Mouse (Mus musculus) retina, postnatal 1 day (tissue): ENCODE data around the gene AU021092.
A peak's percentile ranks its signal among the peaks of the same experiment; 100 is the strongest.
"Not testable (repeated sequence)": the region's sequence is repeated elsewhere in the genome, so short reads cannot be mapped to it uniquely, and the experiment has no call there.

ENCODE experiments used
- DNase-seq: peaks from one replicate; pipeline ENCODE4 v3.0.0-alpha.2; 2012

AU021092 gene

DNA sequence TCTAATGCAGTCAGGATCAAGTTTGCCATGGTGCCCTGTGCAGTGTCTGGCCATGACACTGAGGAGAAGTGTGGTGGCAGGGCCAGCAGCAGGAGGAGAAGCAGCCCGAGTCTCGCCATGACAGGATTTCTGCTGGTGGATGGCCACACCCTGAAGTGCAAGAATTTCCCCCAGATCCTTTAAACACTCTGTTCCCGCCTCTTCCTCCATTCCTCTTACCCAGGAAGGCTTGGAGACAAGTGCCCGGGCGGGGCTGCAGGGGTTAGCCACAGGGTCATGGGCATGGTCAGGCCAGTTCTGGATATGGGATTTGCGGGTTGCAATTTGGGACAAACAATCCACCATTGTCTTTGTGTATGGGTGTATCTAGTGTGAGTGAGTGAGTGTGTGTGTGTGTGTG is at the start of gene AU021092:
Gene AU021092, minus strand, starts transcription at position 160 of the 400 bp plus-strand sequence.
- no peak for DNase-seq

- no peak for DNase-seq
Observed at GRCm38 (mm10) chr16:5271411-5272035, 49.4 kb upstream of the AU021092 start.

- no peak for DNase-seq
Observed at GRCm38 (mm10) chr16:5263926-5264325, 41.8 kb upstream of the AU021092 start.

DNA sequence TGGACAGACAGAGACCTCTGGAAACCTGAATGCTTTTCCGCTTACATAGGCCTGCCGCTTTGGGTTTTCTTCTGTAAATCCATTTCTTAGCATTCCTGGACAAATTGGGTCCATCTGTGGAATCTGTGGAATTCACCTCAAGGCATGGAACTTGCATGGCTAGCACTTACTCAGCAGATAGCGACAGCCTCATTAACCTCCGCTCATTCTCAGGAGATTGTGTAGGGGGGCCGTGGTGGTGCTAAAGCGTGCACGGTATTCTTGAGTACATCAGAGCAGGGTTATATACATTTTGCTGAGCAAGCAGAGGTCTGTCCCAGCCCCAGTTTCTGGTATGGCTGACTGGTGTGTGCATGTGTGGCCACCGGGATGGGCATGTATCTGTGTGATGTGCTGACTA is 41.1 kb upstream of the AU021092 start:
- DNase-seq, result no peak

- peak; percentile 99 for DNase-seq
Observed at GRCm38 (mm10) chr16:5255779-5256496, 33.8 kb upstream of the AU021092 start, which contains the start of gene Eef2kmt. Gene Eef2kmt (minus strand): TSS chr16:5255983.

DNA sequence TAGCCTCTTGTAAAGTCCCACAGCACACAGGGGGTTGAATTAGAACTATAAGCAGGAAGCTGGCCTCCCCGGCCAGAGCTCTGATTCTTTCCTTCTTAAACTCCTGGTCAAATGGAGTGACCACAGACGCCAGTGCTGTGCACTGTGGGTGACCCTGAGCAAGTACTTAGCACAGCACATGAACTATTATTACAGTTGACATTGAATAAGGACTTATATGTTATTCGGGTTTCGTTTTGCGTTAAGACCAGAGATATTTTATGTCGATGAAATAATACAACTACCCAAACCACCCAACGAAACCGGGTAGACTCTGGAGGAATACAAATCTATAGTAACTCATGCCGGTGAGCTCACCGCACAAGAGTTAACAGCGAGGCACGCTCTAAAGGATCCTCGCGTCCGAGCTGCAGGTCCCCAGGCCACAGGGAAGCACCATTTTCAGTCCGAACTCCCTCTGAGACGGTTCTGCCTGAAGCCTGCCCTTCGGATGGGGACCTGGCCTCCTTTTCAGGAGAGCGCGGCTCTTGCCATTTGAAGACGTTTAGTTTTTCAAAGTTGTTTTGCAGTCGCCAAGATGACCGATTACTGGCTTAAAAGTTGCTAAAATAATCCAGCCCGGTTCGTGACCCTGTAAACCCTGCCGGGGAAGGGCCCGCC is 33.1 kb upstream of the AU021092 start:
- DNase-seq, result peak; percentile 9

GRCm38 (mm10) chr16:5254346-5255025 is 32.4 kb upstream of the AU021092 start:
- peak; percentile 89 for DNase-seq

- DNase-seq, result no peak
Observed at GRCm38 (mm10) chr16:5252260-5252659, 30.2 kb upstream of the AU021092 start.

DNA sequence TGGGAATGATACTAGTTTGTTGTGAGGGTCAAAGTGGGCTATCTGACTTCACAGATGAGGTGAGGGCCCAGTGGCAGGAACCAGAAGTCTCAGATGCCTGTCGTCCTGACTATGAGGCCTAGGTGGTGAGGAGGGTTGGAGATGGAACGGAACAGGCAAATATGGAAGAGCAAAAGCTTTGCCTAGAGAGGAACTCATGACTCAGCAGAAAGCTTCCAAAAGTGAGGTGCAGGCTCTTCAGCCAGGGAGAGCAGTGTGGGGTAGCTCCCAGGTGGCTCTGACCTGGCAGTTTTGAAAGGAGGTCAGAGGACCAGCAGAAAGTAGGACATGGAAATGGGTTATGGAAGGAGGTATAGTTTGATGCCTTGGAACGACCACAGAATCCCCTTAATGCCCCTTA is 28.8 kb upstream of the AU021092 start:
- no peak for DNase-seq

DNA sequence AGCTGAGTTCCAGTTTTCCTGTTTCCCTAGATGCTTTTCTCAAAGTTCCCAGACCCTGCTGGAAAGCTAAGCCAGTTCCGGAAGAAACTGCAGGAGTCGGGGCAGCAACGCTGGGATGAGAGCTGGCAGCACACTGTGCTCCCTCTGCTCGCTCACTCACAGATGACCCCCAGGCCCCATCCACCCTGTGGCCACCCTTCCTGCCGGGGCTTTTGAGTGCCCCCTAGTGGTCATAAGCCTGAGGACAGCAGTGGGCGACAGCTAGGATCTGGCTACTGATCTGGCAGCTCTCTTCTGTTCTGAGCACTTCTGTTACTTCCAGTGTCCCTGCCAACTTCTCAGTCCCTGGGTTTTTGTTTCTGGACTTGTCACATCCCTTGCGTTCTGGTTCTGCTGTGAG is 22.3 kb upstream of the AU021092 start:
- DNase-seq, result peak; percentile 61

DNA sequence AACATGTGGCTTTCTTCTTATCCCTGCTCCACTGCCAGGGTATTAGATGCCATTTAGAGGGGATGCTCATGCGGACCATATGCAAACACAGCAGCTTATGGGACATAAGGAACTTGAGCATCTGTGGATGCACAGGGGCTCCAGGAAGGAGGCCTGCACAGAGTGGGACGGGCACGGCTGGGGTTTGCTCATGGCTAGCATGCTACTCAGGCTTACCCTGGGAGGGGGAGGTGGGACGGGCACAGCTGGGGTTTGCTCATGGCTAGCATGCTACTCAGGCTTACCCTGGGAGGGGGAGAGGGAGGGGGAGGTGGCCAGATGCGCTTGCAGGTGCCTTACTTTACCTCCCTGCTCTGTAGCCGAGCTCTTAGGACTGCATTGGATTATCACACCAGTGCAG is 20.8 kb upstream of the AU021092 start:
- DNase-seq, result no peak

DNA sequence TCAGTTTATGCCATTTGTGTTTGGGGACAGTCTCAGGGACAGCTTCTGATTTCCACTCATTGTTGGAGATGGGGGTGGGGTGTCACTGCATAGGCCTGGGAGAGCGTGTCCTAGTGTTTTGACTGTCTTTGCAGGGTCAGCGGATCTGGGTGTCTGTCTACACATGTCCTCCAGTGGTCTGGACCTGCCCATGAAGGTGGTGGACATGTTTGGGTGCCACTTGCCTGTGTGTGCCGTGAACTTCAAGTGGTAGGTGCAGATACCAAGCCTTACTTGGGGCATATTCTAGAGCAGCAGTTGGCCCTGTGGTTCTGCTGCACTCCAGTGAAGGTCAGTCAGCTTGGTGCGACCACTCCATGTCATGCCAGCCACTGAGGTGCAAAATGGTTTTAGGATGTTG is 20.3 kb upstream of the AU021092 start:
- no peak for DNase-seq

DNA sequence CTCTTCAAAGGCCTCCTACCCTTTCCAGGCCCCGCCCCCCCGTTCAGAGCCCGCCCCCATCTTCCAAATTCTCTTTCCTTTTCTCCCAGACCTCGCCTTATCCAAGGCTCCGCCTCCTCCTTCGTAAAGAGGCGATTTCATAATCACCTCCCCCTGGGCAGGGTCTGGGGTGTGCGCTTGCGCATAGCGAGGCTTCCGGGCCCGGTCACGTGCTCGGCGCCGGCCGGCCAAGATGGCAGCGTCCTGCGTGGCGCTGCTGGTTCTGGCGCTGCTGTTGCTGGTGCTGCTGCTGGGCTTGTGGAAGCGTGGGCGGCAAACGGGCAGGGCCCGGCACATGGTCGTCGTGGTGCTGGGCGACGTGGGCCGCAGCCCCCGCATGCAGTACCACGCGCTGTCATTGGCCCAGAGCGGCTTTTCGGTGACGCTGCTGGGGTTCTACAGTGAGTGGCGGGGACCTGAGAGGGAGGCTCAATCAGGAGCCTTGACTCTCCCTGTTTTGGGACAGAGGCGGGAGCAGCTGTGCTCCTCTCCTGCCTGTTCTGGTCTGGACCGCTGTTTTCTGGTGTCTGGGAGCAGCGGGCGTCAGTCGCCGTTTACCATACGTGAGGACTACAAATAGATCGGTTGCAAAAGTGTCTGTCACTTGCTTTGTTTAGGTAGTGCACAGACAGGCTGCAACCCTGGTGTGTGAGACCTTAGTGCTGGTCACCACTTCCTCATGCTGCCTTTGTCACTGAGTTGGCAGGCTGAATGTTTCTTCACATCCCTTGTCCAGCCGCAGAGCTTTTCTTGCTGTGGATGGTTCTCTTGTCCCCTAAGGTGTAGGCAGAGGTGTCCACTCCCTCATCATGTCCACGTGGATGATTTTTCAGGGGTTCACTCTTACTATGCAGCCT is 11.6 kb upstream of the AU021092 start, which contains the start of gene Alg1:
Gene Alg1, plus strand, starts transcription at position 204 of the 896 bp plus-strand sequence.
- DNase-seq, result peak; percentile 96

DNA sequence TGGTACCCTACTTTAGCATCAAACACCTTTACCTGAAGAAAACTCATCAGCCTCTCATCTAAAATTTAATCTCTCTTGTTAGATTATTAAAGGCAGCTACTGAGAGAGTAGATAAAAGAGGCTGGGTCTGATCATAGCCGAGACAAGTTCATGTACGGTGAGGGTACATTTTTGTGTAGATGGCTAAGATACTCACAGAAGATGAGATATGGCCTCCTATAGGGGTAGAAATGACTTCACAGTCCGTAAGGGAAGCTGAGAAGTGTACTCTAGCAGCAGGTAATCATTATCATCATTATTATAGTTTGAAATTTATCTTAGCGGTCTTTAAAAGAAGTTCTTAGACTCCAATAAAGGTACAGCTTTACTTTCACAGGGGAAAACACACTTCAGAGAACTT is 10.9 kb upstream of the AU021092 start:
- no peak for DNase-seq

- DNase-seq, result not testable (repeated sequence)
Observed at GRCm38 (mm10) chr16:5228103-5228502, 6.0 kb upstream of the AU021092 start.

GRCm38 (mm10) chr16:5227501-5227900 is 5.4 kb upstream of the AU021092 start:
- not testable (repeated sequence) for DNase-seq

- not testable (repeated sequence) for DNase-seq
Observed at GRCm38 (mm10) chr16:5226534-5226933, 4.4 kb upstream of the AU021092 start.

DNA sequence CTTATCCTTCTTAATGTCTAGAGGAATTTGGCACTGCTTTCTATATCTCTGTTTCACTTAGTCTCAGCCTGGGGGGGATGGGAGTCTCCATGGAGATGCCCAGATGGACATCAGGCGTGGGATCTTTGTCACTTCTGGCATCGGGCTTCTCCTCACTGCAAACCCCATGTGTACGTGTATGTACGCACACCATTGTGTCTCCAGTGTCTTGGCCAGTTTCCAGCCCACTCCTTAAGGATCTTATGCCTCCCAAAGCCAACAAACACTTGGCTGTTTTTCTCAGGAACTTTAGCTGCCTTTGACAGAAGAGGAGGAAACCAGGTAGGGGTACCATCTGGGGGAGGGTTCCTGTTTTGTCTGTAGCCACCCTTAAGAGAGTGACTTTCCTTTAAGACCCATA is 696 bp downstream of the AU021092 start:
- DNase-seq, result no peak

- no peak for DNase-seq
Observed at GRCm38 (mm10) chr16:5217341-5218133, 4.6 kb downstream of the AU021092 start.

DNA sequence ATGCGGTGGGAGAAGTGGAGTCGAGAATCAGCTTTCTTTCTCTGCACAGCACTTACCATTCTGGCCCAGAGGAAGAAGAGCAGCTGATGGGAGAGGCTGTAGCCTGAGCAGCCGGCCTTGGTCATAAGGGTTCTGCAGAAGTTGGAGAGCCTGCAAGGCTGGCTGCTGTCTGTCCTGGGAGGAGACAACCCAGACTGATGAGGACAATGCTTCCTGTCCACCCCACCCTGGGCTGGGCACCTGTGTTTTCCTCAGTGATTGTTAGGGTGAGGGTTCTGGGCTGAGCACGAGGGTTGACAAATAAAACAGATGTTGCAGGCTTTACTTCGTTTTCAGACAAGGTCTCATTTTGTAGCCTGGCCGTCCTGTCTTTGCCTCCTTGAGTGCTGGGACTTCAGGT is 5.4 kb downstream of the AU021092 start:
- DNase-seq, result no peak

GRCm38 (mm10) chr16:5214126-5214525 is 8.0 kb downstream of the AU021092 start:
- DNase-seq, result no peak
